In the genomic region with DNA sequence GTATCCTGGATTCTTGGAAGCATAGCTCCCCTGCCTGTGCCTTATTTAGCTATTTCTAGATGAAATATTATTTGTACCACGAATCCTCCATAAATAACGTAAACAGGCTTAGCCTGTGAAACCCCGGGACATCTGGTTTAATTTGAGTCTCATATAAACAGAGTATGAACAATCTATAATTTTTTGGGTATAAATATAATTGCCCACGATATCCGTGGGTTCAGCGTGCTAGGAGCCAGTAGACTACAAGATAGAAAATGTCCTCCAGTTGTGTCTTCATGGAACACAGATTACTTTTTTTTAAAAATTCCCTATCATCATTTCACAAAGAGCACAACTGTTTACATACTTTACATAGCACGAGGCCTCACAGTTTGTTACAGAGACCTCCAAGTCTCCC, we compare ENCODE assay signal across 17 mouse cellular contexts. TPM values are rescaled to one million over a fixed set of nuclear protein-coding genes. Genes with fewer than 3 reads are reported as not detected.
A peak's percentile ranks its signal among the peaks of the same experiment; 100 is the strongest.
DNase-seq lines count a peak whose midpoint lies in the region; ATAC-seq and TF ChIP-seq lines count a peak whose summit lies in the region.
"Had no signal": no experiment of that assay in that cellular context is flagged by ENCODE, and none has a peak within 500 bp of the region (broad histone marks: within the 10 kb centered on the region; RNA-seq: fewer than 3 reads in every experiment).

No protein-coding gene starts in this region.

- no peak for ATAC-seq in lung, embryonic 14.5 days (ENCODE audit: insufficient read depth)
- no peak for ATAC-seq in intestine, embryonic 15.5 days
- ATAC-seq in liver, embryonic 13.5 days (ENCODE audit: low read depth), result no peak
- ATAC-seq in stomach, postnatal 0 days (ENCODE audit: low FRiP score, low TSS enrichment), result no peak
- ATAC-seq: hindbrain, postnatal 0 days had no signal

- no peak overlapping the region for H3K9ac ChIP-seq in lung, embryonic 14.5 days
- H3K9ac ChIP-seq in intestine, embryonic 15.5 days, result no peak overlapping the region
- H3K9ac ChIP-seq in liver, embryonic 13.5 days, result no peak overlapping the region
- H3K9ac ChIP-seq in stomach, postnatal 0 days (ENCODE audit: low read length), result no peak overlapping the region
- H3K9ac ChIP-seq: midbrain, embryonic 12.5 days had no signal

- TF ChIP-seq CTCF in lung, embryonic 14.5 days (IDR thresholded peaks at IDR 0.05; ENCODE audit: low read depth), result no peak
- TF ChIP-seq CTCF in stomach, postnatal 0 days (IDR thresholded peaks at IDR 0.05; ENCODE audit: low read depth), result no peak

- no peak overlapping the region for H3K4me2 ChIP-seq in lung, embryonic 14.5 days
- no peak overlapping the region; the same call in 1 of the 2 replicates for H3K4me2 ChIP-seq in intestine, embryonic 15.5 days (replicated peaks)
- H3K4me2 ChIP-seq in liver, embryonic 13.5 days, result no peak overlapping the region
- H3K4me2 ChIP-seq in stomach, postnatal 0 days (replicated peaks; ENCODE audit: low read depth), result no peak overlapping the region
- H3K4me2 ChIP-seq: midbrain, embryonic 12.5 days had no signal

- H3K27ac ChIP-seq in lung, embryonic 14.5 days (ENCODE audit: low read depth), result 0 out of 2 replicates have a peak overlapping the region, but pooled peaks have one; percentile 19
- H3K27ac ChIP-seq in intestine, embryonic 15.5 days, result peak overlapping the region; percentile 52
- H3K27ac ChIP-seq in liver, embryonic 13.5 days, result peak overlapping the region; percentile 51; the same call in 1 of the 2 replicates
- peak overlapping the region; percentile 36; the same call in 1 of the 2 replicates for H3K27ac ChIP-seq in stomach, postnatal 0 days (replicated peaks)
- H3K27ac ChIP-seq: hindbrain, postnatal 0 days; midbrain, embryonic 12.5 days had no signal

- no peaks in the 10 kb centered on the region for H3K9me3 ChIP-seq in lung, embryonic 14.5 days (ENCODE audit: low read depth, low read length)
- no peaks in the 10 kb centered on the region for H3K9me3 ChIP-seq in intestine, embryonic 15.5 days
- peaks cover 6% of the 10 kb centered on the region for H3K9me3 ChIP-seq in liver, embryonic 13.5 days (replicated peaks)
- H3K9me3 ChIP-seq in stomach, postnatal 0 days (ENCODE audit: control insufficient read depth, low read length), result no peaks in the 10 kb centered on the region

- intact Hi-C loops in left cerebral cortex, postnatal 4 days (cut with DNase I), result no loop called here

- no peak for DNase-seq in lung, embryonic 14.5 days
- no peak for DNase-seq in lung, postnatal 4 days
- DNase-seq in liver, embryonic 13.5 days, result no peak
- no peak for DNase-seq in stomach, postnatal 0 days (ENCODE audit: low spot score)
- no peak for DNase-seq in left cerebral cortex, postnatal 4 days
- DNase-seq in layer of hippocampus, adult 9-10 months (ENCODE audit: low spot score), result no peak
- DNase-seq: adrenal gland, postnatal 14 days; cerebellum, adult 8-10 months; kidney, adult 8-10 months; kidney, postnatal 14 days; lung, postnatal 14 days had no signal

- peaks cover 15% of the 10 kb centered on the region for H3K4me1 ChIP-seq in lung, embryonic 14.5 days (ENCODE audit: insufficient read depth)
- peaks cover 32% of the 10 kb centered on the region for H3K4me1 ChIP-seq in intestine, embryonic 15.5 days (replicated peaks)
- H3K4me1 ChIP-seq in liver, embryonic 13.5 days (replicated peaks), result peaks cover 33% of the 10 kb centered on the region
- peaks cover 5% of the 10 kb centered on the region for H3K4me1 ChIP-seq in stomach, postnatal 0 days (replicated peaks; ENCODE audit: control insufficient read depth, insufficient read depth)

- no peaks in the 10 kb centered on the region for H3K27me3 ChIP-seq in lung, embryonic 14.5 days (ENCODE audit: insufficient read depth, low read length)
- H3K27me3 ChIP-seq in intestine, embryonic 15.5 days (replicated peaks), result no peaks in the 10 kb centered on the region
- no peaks in the 10 kb centered on the region for H3K27me3 ChIP-seq in liver, embryonic 13.5 days
- H3K27me3 ChIP-seq in stomach, postnatal 0 days (ENCODE audit: control insufficient read depth, insufficient read depth, low read length), result no peaks in the 10 kb centered on the region

- no peak overlapping the region for H3K4me3 ChIP-seq in lung, embryonic 14.5 days (ENCODE audit: low read depth, low read length)
- no peak overlapping the region for H3K4me3 ChIP-seq in intestine, embryonic 15.5 days (replicated peaks)
- H3K4me3 ChIP-seq in liver, embryonic 13.5 days (replicated peaks), result no peak overlapping the region
- no peak overlapping the region for H3K4me3 ChIP-seq in stomach, postnatal 0 days (ENCODE audit: low read depth, low read length)
- H3K4me3 ChIP-seq: midbrain, embryonic 12.5 days had no signal

- 46% methylated on average over 7 of the region's 7 CpGs for WGBS in lung, embryonic 14.5 days
- WGBS in intestine, embryonic 15.5 days, result 41% methylated on average over 7 of the region's 7 CpGs
- WGBS in liver, embryonic 13.5 days (ENCODE audit: insufficient replicate concordance), result 64% methylated on average over 7 of the region's 7 CpGs
- 47% methylated on average over 7 of the region's 7 CpGs for WGBS in stomach, postnatal 0 days

- no peaks in the 10 kb centered on the region for H3K36me3 ChIP-seq in lung, embryonic 14.5 days (ENCODE audit: insufficient read depth)
- no peaks in the 10 kb centered on the region for H3K36me3 ChIP-seq in intestine, embryonic 15.5 days
- no peaks in the 10 kb centered on the region for H3K36me3 ChIP-seq in liver, embryonic 13.5 days
- no peaks in the 10 kb centered on the region for H3K36me3 ChIP-seq in stomach, postnatal 0 days (ENCODE audit: control insufficient read depth, insufficient read depth, low read length)
- H3K36me3 ChIP-seq: midbrain, embryonic 12.5 days had no signal

- TF ChIP-seq EP300 in stomach, postnatal 0 days (optimal IDR thresholded peaks at IDR 0.05), result no peak

RNA-seq across cellular contexts. Expression of a gene that starts 56.4 kb away (rescaled TPM):
- 1.2 and 1.6 TPM in 2 replicates for polyA plus RNA-seq in lung, embryonic 14.5 days (2014; fragmentation: Nextera tagmentation; extraction: Ambion mirVana)
- 2.2 and 2.4 TPM in 2 replicates for polyA plus RNA-seq in intestine, embryonic 15.5 days (2015; fragmentation: Nextera tagmentation; extraction: Ambion mirVana)
- 0.28 and 0.36 TPM in 2 replicates for polyA plus RNA-seq in liver, embryonic 13.5 days (2015; fragmentation: Nextera tagmentation; extraction: Ambion mirVana)
- polyA plus RNA-seq in stomach, postnatal 0 days (2015; fragmentation: Nextera tagmentation; extraction: Ambion mirVana), result 3.4 and 4.1 TPM in 2 replicates
- total RNA-seq in left cerebral cortex, postnatal 4 days (2021), result 1 to 10 TPM; 1.2 to 1.4 TPM
- total RNA-seq: megakaryocyte, adult 5-6 weeks; monocyte, adult 5-6 weeks; neutrophil, adult 5-6 weeks had no signal
